Mouse (Mus musculus) embryonic facial prominence, embryonic 11.5 days (tissue): ENCODE measurements around the gene Rph3a. TPM values are rescaled to one million over a fixed set of nuclear protein-coding genes. Genes with fewer than 3 reads are reported as not detected.
"Not testable (repeated sequence)": the region's sequence is repeated elsewhere in the genome, so short reads cannot be mapped to it uniquely, and the experiment has no call there.

Experiments
- ATAC-seq: fragments of 200-750 bp; cut with Nextera tagmentation; replicated peaks from 2 replicates; pipeline ENCODE4 v1.8.0; 2017; ENCODE audit warnings: low read depth; ENCODE audit not compliant: insufficient number of reproducible peaks, low FRiP score, low TSS enrichment
- DNase-seq: peaks from one replicate; pipeline ENCODE4 v3.0.0-alpha.2; 2015; ENCODE audit warnings: low spot score
- H3K27ac ChIP-seq: fragments of 300-500 bp; sonication (generic); replicated peaks from 2 replicates; pipeline ENCODE4 v1.5.1; 2014; ENCODE audit warnings: mild to moderate bottlenecking, low read depth, low read length, control low read depth
- H3K27me3 ChIP-seq: fragments of 300-500 bp; sonication (generic); 2 replicates; pipeline ENCODE4 v1.6.1; 2014; ENCODE audit warnings: mild to moderate bottlenecking, low read length, moderate library complexity, mixed read lengths; ENCODE audit not compliant: control insufficient read depth, insufficient read depth
- H3K36me3 ChIP-seq: fragments of 300-500 bp; sonication (generic); replicated peaks from 2 replicates; pipeline ENCODE4 v1.6.1; 2014; ENCODE audit warnings: low read depth, mild to moderate bottlenecking, low read length, moderate library complexity, mixed read lengths; ENCODE audit not compliant: control insufficient read depth, insufficient read depth
- H3K4me1 ChIP-seq: fragments of 300-500 bp; sonication (generic); 2 replicates; pipeline ENCODE4 v1.6.1; 2014; ENCODE audit warnings: low read length, mixed read lengths; ENCODE audit not compliant: control insufficient read depth, insufficient read depth
- H3K4me2 ChIP-seq: fragments of 300-500 bp; sonication (generic); 2 replicates; pipeline ENCODE4 v1.6.1; 2014; ENCODE audit warnings: low read depth, mild to moderate bottlenecking, control low read depth, low read length, moderate library complexity
- H3K4me3 ChIP-seq: fragments of 300-500 bp; sonication (generic); 2 replicates; pipeline ENCODE4 v1.5.1; 2014; ENCODE audit warnings: low read depth, low read length, control low read depth
- H3K9ac ChIP-seq: fragments of 300-500 bp; sonication (generic); replicated peaks from 2 replicates; pipeline ENCODE4 v1.6.1; 2014; ENCODE audit warnings: mild to moderate bottlenecking, control low read depth, low read length
- H3K9me3 ChIP-seq: fragments of 300-500 bp; sonication (generic); replicated peaks from 2 replicates; pipeline ENCODE4 v1.6.1; 2016; ENCODE audit warnings: mild to moderate bottlenecking, low read length, inconsistent platforms, mixed read lengths; ENCODE audit not compliant: control insufficient read depth
- WGBS: fragments of 180-500 bp; shearing (Covaris S2); extraction: QIAGEN DNeasy Blood & Tissue Kit; methylation state at CpG from one replicate; pipeline ENCODE4 v1.1.7; 2014; 5-methylcytosine and 5-hydroxymethylcytosine counted together
- polyA plus RNA-seq: library from polyadenylated mRNA; unstranded; fragments of >200 nt; fragmentation: Nextera tagmentation; extraction: Ambion mirVana; gene quantifications from 2 replicates; pipeline ENCODE4 v1.2.1, GENCODE M21; 2014

Gene Rph3a
- polyA plus RNA-seq, 1 experiment from 2014 or later, result 0.21 TPM

DNA sequence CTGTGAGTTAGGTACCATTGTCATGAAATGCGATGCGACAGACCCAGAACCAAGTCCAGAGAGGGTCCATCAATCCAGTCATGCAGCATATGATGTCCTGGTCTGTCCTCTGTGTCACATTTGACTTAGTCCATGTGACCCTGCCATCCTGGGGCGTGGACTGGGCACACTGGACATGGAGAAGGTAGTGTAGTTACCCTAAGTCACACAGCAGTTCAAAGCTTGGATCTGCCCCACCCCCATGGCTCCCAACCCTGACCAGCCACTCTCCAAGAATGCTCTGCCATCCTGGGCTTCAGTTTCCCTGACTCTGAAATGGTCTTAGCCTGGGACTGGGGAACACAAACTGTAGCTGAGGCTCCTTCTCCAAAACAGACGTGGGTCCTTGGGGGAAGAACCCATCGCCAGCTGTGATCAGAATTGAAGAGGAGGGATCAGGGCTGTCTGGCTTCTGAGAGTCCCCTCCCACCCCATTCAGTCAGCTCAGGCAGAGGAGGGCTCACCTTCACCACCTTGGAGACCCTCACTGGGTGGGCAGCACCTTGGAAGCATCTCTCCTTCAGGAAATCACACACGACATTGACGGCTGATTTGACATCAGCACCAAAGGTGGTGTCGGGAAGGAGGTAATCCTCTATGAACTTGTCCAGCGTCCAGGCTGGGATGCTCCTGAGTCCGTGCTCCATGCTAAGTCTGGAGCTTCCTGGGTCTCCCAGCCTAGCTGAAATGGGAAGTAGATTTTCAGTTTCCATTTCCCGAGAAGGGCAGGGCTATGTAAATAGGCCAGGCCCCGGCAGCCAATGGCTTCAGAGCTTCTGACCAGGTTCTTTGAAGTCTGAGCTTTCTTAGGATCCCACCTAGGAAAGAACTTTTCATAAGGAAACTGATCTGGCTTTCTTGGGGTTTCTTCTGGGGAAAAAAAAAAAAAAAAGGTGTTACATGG, 102.8 kb downstream of the Rph3a start, which contains the start of gene Oas1a:
Oas1a (minus strand) TSS at position 731 of the 943 bp plus-strand sequence.
- not testable (repeated sequence) for H3K27ac ChIP-seq, H3K9me3 ChIP-seq, H3K9ac ChIP-seq, H3K4me2 ChIP-seq, H3K27me3 ChIP-seq, ATAC-seq, H3K4me3 ChIP-seq, H3K36me3 ChIP-seq, H3K4me1 ChIP-seq
- WGBS, result 44% methylated on average over 8 of the region's 12 CpGs
- DNase-seq, result peak; percentile 30

DNA sequence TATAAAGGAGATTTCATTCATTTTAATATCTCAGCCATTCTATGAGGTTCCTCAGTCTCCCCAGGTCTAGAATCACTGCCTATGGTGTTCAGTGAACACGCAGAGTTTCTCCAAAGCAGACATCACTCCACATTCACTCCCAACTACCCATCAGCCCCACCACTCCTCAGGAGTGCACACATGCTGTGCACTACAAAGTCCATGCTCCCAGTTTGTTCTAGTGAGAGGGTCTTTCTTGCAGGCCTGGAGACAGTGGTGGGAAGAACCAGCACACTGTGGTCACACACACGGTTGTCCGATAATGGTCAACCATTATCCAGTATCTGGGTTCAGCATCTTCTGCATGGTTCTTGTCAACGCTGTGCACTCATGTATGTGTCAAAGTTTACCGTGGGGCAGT, 107.8 kb downstream of the Rph3a start:
- H3K4me2 ChIP-seq, result no peak overlapping the region
- no peak overlapping the region for H3K27ac ChIP-seq
- H3K27me3 ChIP-seq, result no peaks in the 10 kb centered on the region
- ATAC-seq, result no peak
- no peaks in the 10 kb centered on the region for H3K36me3 ChIP-seq
- H3K4me1 ChIP-seq, result no peaks in the 10 kb centered on the region
- no peak for DNase-seq
- H3K4me3 ChIP-seq, result no peak overlapping the region
- H3K9me3 ChIP-seq, result no peaks in the 10 kb centered on the region
- H3K9ac ChIP-seq, result no peak overlapping the region
- WGBS, result 87% methylated on average over 5 of the region's 5 CpGs

GRCm38 (mm10) chr5:120900666-120901065, 109.2 kb downstream of the Rph3a start:
- ATAC-seq (no peak), DNase-seq (no peak)

DNA sequence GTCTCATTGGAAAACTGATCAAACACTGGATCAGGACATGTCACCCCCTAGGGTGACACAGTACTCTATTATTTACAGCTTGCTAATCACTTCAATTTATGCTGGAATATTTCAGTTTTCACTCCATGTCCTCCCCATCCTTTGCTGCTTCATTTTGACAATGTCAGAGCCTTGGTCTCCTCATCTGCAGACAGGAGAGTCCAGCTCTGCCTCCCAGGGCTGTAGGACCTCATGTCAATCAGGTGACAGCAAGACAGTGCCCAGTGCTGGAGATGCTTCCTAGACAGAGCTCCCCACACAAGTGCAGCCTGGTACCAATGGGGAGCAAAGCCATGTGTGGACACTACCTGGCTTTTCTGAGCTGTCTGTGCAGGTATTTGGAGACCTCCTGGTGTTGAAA, 111.2 kb downstream of the Rph3a start:
- Histone ChIP-seq H3K4me2 (no peak overlapping the region), H3K9ac (no peak overlapping the region), H3K9me3 (no peaks in the 10 kb centered on the region), H3K27ac (no peak overlapping the region), H3K4me3 (no peak overlapping the region), H3K27me3 (no peaks in the 10 kb centered on the region), H3K4me1 (no peaks in the 10 kb centered on the region), H3K36me3 (no peaks in the 10 kb centered on the region)
- DNase-seq (no peak), ATAC-seq (no peak)

More at GRCm38 (mm10) chr5:120900666-120901065, 109.2 kb downstream of the Rph3a start:
- Histone ChIP-seq H3K9me3 (no peaks in the 10 kb centered on the region), H3K9ac (no peak overlapping the region), H3K27me3 (no peaks in the 10 kb centered on the region), H3K4me3 (no peak overlapping the region), H3K4me2 (no peak overlapping the region), H3K4me1 (no peaks in the 10 kb centered on the region), H3K36me3 (no peaks in the 10 kb centered on the region), H3K27ac (no peak overlapping the region)
- 59% methylated on average over 1 of the region's 1 CpGs for WGBS

DNA sequence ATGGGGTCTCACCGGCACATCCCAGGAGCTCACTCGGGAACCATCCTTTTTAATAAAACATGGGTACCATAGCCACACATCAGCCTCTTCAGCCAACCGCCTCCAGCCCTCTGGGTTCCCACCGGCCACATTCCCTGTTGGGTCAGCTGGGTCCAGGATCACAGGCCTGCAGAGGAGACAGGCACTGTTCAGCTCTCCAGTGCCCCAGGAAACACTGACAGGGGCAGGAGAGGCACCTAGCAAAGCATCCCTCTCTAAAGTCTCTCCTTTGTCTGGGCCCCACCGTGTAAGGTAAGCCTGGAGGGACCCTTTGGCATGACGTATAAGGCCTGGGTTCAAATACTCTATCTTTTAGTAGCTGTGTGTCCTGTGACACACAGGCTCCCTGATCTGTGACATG, 111.6 kb downstream of the Rph3a start:
- Histone ChIP-seq H3K27ac (no peak overlapping the region), H3K27me3 (no peaks in the 10 kb centered on the region), H3K4me2 (no peak overlapping the region), H3K9me3 (no peaks in the 10 kb centered on the region), H3K36me3 (no peaks in the 10 kb centered on the region), H3K9ac (no peak overlapping the region), H3K4me3 (no peak overlapping the region), H3K4me1 (no peaks in the 10 kb centered on the region)
- no peak for DNase-seq
- no peak for ATAC-seq
- 87% methylated on average over 6 of the region's 6 CpGs for WGBS

DNA sequence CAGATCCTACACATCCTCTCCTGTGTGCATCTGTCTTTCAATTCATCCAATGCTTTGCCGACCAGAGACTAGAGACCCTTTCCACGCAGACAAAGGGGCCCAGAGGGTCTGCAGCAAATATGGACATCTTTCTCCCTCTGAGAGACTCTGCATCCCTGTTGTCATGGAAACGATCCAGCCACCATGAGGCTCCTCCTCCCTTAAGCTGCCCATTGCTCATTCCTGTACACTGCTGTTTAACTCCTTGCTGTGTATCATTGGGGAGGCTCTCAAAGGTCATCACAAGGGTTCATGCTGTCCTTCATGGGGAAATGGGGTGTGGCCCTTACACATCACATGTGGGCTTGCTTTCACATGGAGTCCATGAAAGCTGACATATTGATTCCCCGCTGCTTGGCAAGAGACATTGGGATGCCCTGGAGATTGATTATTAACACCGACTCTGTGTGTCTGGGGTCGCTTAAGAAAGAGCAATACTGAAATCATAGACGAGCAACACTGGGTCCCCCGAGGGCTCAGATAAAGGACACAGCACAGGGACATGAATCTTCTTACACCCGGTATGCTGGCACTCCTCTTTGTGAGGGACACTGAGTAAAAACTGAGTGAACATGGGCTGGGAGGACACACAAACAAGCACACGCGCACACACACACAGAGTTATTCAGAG, 114.5 kb downstream of the Rph3a start:
- Histone ChIP-seq H3K4me1 (no peaks in the 10 kb centered on the region), H3K27me3 (no peaks in the 10 kb centered on the region), H3K4me3 (no peak overlapping the region), H3K4me2 (no peak overlapping the region), H3K27ac (no peak overlapping the region), H3K36me3 (no peaks in the 10 kb centered on the region), H3K9me3 (no peaks in the 10 kb centered on the region), H3K9ac (no peak overlapping the region)
- WGBS, result 90% methylated on average over 11 of the region's 11 CpGs
- DNase-seq, result no peak
- no peak for ATAC-seq

- WGBS, result 69% methylated on average over 2 of the region's 2 CpGs
- not testable (repeated sequence) for H3K4me1 ChIP-seq, DNase-seq, H3K4me2 ChIP-seq, H3K27me3 ChIP-seq, ATAC-seq, H3K9ac ChIP-seq, H3K27ac ChIP-seq, H3K9me3 ChIP-seq, H3K36me3 ChIP-seq, H3K4me3 ChIP-seq
Observed at GRCm38 (mm10) chr5:120894692-120895091, 115.2 kb downstream of the Rph3a start.

- WGBS, result 90% methylated on average over 4 of the region's 4 CpGs
- not testable (repeated sequence) for DNase-seq, H3K27me3 ChIP-seq, ATAC-seq, H3K36me3 ChIP-seq, H3K4me1 ChIP-seq, H3K9ac ChIP-seq, H3K27ac ChIP-seq, H3K9me3 ChIP-seq, H3K4me2 ChIP-seq, H3K4me3 ChIP-seq
Observed at GRCm38 (mm10) chr5:120893866-120894265, 116.0 kb downstream of the Rph3a start.
